Mouse (Mus musculus): ENCODE results near the gene Lta. TPM values are rescaled to one million over a fixed set of nuclear protein-coding genes. Genes with fewer than 3 reads are reported as not detected.

Lta gene
- total and polyA plus RNA-seq, 3 experiments: 0.24 TPM; not detected in 2

DNA sequence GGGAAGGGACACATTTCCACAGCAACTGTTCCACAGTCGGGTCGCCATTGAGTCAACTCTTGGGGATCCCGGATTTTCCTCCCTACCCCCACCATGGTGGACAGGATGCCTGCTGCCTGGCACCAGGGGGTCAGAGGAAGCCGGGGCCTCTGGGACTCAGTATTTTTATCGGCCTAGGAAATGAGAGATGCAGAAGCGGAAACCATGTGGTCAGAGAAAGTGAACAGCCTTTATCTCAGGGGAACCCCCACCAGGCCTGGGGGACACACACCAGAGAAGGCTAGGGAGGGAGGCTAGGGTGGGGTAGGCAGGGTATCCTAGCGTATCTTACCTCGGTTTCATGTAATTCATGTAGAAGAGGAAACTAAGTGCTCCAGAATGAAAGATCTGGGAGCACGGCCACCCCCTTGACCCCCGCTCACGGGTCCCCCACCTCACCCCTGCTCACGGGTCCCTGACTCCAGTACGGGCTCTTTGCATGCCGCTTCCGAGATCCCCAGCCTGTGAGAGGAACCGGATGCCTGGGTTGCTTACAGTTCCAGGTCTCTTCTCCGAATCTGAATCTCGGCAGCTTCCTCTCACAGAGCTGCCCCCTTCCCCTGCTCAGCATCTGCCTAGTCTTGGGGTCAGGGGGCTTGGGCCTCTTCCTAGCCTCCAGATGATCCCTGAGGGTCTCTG is 13.5 kb upstream of the Lta start:
- peak; percentile 85 for DNase-seq (ENCODE audit: low read depth, low spot score)

DNA sequence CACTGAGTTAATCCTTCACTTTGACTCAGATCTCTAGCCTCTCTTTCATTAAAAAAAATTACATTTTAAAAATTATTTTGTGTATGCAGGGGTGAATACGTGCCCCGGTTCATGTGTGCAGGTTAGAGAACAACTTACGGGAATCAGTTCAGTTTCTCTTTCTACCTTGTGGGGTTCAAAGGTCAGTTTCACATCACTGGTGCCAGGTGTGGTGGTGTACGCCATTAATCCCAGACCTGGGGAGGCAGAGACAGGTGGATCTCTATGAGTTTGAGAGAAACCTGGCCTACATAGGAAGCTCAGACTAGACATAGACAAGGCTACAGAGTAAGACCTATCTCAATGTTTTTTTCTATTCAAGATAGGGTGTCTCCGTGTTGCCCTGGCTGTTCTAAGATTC is 7.9 kb upstream of the Lta start:
- Histone ChIP-seq H3K27me3 (ENCODE audit: control insufficient read depth in 1 of 2, insufficient read depth in 2 of 2, low read length in 2 of 2) (no peaks in the 10 kb centered on the region), H3K79me2 (ENCODE audit: control insufficient read depth, insufficient read depth, low read length, poor library complexity) (no peaks in the 10 kb centered on the region; the same call in 1 of the 2 replicates), H3K4me3 (ENCODE audit: control insufficient read depth in 1 of 2, insufficient read depth in 1 of 2, low read depth in 2 of 2, low read length in 2 of 2) (no peak overlapping the region), H3K9me3 (replicated peaks; ENCODE audit: insufficient read depth, low read length) (no peaks in the 10 kb centered on the region), H3K27ac (ENCODE audit: control insufficient read depth, low read depth, low read length) (no peak overlapping the region), H3K9ac (ENCODE audit: control insufficient read depth, low read depth, low read length, poor library complexity, severe bottlenecking) (no peak overlapping the region), H3K4me1 (ENCODE audit: control insufficient read depth in 1 of 2, insufficient read depth in 2 of 2, low read length in 2 of 2) (peaks cover 7 to 28% of the 10 kb centered on the region in 2 experiments), H3K36me3 (ENCODE audit: control insufficient read depth in 1 of 2, insufficient read depth in 2 of 2, low read length in 2 of 2) (peaks cover 0 to 18% of the 10 kb centered on the region in 2 experiments; a peak in 2 of 4 replicates)
- DNase-seq (ENCODE audit: low read depth, low spot score): no peak
- TF ChIP-seq MYC (IDR thresholded peaks at IDR 0.05; ENCODE audit: low read depth, low read length) (no peak), E2F4 (IDR thresholded peaks at IDR 0.05; ENCODE audit: borderline replicate concordance, low read depth, low read length) (no peak), TBP (IDR thresholded peaks at IDR 0.05; ENCODE audit: low read depth, low read length) (no peak), MXI1 (IDR thresholded peaks at IDR 0.05; ENCODE audit: low read depth, low read length) (no peak), TAL1 (IDR thresholded peaks at IDR 0.05; ENCODE audit: low read length) (no peak), USF2 (IDR thresholded peaks at IDR 0.05; ENCODE audit: borderline replicate concordance in 1 of 2, insufficient read depth in 1 of 2, low read depth in 1 of 2, low read length in 2 of 2) (no peak), BHLHE40 (IDR thresholded peaks at IDR 0.05; ENCODE audit: borderline replicate concordance, low read depth, low read length) (no peak), HCFC1 (IDR thresholded peaks at IDR 0.05; ENCODE audit: low read depth, low read length) (no peak), UBTF (IDR thresholded peaks at IDR 0.05; ENCODE audit: borderline replicate concordance, insufficient read depth, low read depth, low read length) (no peak), KAT2A (conservative IDR thresholded peaks at IDR 0.05; ENCODE audit: low read depth, low read length) (no peak), POLR2AphosphoS2 (IDR thresholded peaks at IDR 0.05; ENCODE audit: low read length) (no peak), NELFE (IDR thresholded peaks at IDR 0.05; ENCODE audit: low read depth, low read length) (no peak)

More for the DNA sequence above, 13.5 kb upstream of the Lta start:
- H3K9me3 ChIP-seq (replicated peaks; ENCODE audit: insufficient read depth, low read length): no peaks in the 10 kb centered on the region
- H3K27ac ChIP-seq (ENCODE audit: control insufficient read depth, low read depth, low read length): peak overlapping the region; percentile 94
- peaks cover 0 to 27% of the 10 kb centered on the region in 2 experiments; a peak in 3 of 4 replicates for H3K36me3 ChIP-seq (ENCODE audit: control insufficient read depth in 1 of 2, insufficient read depth in 2 of 2, low read length in 2 of 2)
- H3K4me1 ChIP-seq (ENCODE audit: control insufficient read depth in 1 of 2, insufficient read depth in 2 of 2, low read length in 2 of 2): peaks cover 6 to 30% of the 10 kb centered on the region in 2 experiments
- H3K79me2 ChIP-seq (ENCODE audit: control insufficient read depth, insufficient read depth, low read length, poor library complexity): no peaks in the 10 kb centered on the region; the same call in 1 of the 2 replicates
- peak overlapping the region; percentile 61 for H3K9ac ChIP-seq (ENCODE audit: control insufficient read depth, low read depth, low read length, poor library complexity, severe bottlenecking)
- TF ChIP-seq TBP (IDR thresholded peaks at IDR 0.05; ENCODE audit: low read depth, low read length): 0 out of 2 replicates have a peak, but pooled peaks have one; percentile 12
- TF ChIP-seq USF1 (IDR thresholded peaks at IDR 0.05; ENCODE audit: low read depth, low read length): peak; percentile 55; the same call in 1 of the 2 replicates
- TF ChIP-seq RAD21 (IDR thresholded peaks at IDR 0.05; ENCODE audit: low read depth, low read length): no peak
- TF ChIP-seq EP300 (IDR thresholded peaks at IDR 0.05; ENCODE audit: low read depth in 1 of 2, low read length in 2 of 2): peak; percentile 74 to 86
- TF ChIP-seq POLR2AphosphoS2 (IDR thresholded peaks at IDR 0.05; ENCODE audit: low read length): no peak
- TF ChIP-seq MXI1 (IDR thresholded peaks at IDR 0.05; ENCODE audit: low read depth, low read length): peak; percentile 43; the same call in 1 of the 2 replicates
- TF ChIP-seq MEF2A (IDR thresholded peaks at IDR 0.05; ENCODE audit: extremely low read depth, insufficient replicate concordance, low read depth, low read length, poor library complexity, severe bottlenecking): 0 out of 2 replicates have a peak, but pooled peaks have one; percentile 33
- peak; percentile 81 for TF ChIP-seq MYC (IDR thresholded peaks at IDR 0.05; ENCODE audit: low read depth, low read length)
- TF ChIP-seq ETS1 (IDR thresholded peaks at IDR 0.05; ENCODE audit: low read depth, low read length): peak; percentile 85
- peak; percentile 83; the same call in 1 of the 2 replicates for TF ChIP-seq MAZ (IDR thresholded peaks at IDR 0.05; ENCODE audit: low read depth, low read length)
- no peak for TF ChIP-seq SMC3 (IDR thresholded peaks at IDR 0.05; ENCODE audit: low read depth, low read length)
- peak; percentile 56; the same call in 1 of the 2 replicates for TF ChIP-seq TCF12 (IDR thresholded peaks at IDR 0.05; ENCODE audit: low read depth, low read length)
- TF ChIP-seq CTCF (IDR thresholded peaks at IDR 0.05 in 2 of 3, conservative IDR thresholded peaks at IDR 0.05 in 1 of 3; ENCODE audit: control insufficient read depth in 1 of 3, insufficient read depth in 1 of 3, low read depth in 2 of 3, low read length in 3 of 3, poor library complexity in 1 of 3, severe bottlenecking in 1 of 3): no peak
- TF ChIP-seq ZKSCAN1 (IDR thresholded peaks at IDR 0.05; ENCODE audit: low read depth, low read length): no peak
- TF ChIP-seq MAX (IDR thresholded peaks at IDR 0.05; ENCODE audit: low read length): peak; percentile 52
- peak; percentile 57; the same call in 1 of the 2 replicates for TF ChIP-seq BHLHE40 (IDR thresholded peaks at IDR 0.05; ENCODE audit: borderline replicate concordance, low read depth, low read length)
- TF ChIP-seq NRF1 (IDR thresholded peaks at IDR 0.05; ENCODE audit: insufficient read depth, low read depth, low read length, poor library complexity, severe bottlenecking): no peak
- TF ChIP-seq MAFK (IDR thresholded peaks at IDR 0.05; ENCODE audit: borderline replicate concordance, low read depth, low read length): no peak
- TF ChIP-seq MYB (IDR thresholded peaks at IDR 0.05; ENCODE audit: low read depth, low read length): no peak
- TF ChIP-seq GATA1 (IDR thresholded peaks at IDR 0.05; ENCODE audit: low read depth, low read length): peak; percentile 75
- TF ChIP-seq NELFE (IDR thresholded peaks at IDR 0.05; ENCODE audit: low read depth, low read length): 0 out of 2 replicates have a peak, but pooled peaks have one; percentile 13
- no peak for TF ChIP-seq E2F4 (IDR thresholded peaks at IDR 0.05; ENCODE audit: borderline replicate concordance, low read depth, low read length)
- TF ChIP-seq UBTF (IDR thresholded peaks at IDR 0.05; ENCODE audit: borderline replicate concordance, insufficient read depth, low read depth, low read length): no peak
- TF ChIP-seq POLR2AphosphoS5 (IDR thresholded peaks at IDR 0.05; ENCODE audit: borderline replicate concordance, low read depth, low read length): no peak
- peak in 1 of 2 experiments; percentile 27; a peak in 1 of 4 replicates for TF ChIP-seq POLR2A (IDR thresholded peaks at IDR 0.05; ENCODE audit: control insufficient read depth in 1 of 2, insufficient read depth in 1 of 2, low read depth in 1 of 2, low read length in 2 of 2, poor library complexity in 1 of 2)
- peak; percentile 24; the same call in 1 of the 2 replicates for TF ChIP-seq CHD2 (IDR thresholded peaks at IDR 0.05; ENCODE audit: low read length)
- no peak for TF ChIP-seq ZC3H11A (IDR thresholded peaks at IDR 0.05; ENCODE audit: low read depth, low read length)
- TF ChIP-seq ELF1 (IDR thresholded peaks at IDR 0.05; ENCODE audit: low read depth, low read length): 0 out of 2 replicates have a peak, but pooled peaks have one; percentile 20
- TF ChIP-seq ZMIZ1 (IDR thresholded peaks at IDR 0.05; ENCODE audit: low read depth, low read length): no peak
- no peak for TF ChIP-seq GABPA (IDR thresholded peaks at IDR 0.05; ENCODE audit: low read depth, low read length)
- TF ChIP-seq SIN3A (IDR thresholded peaks at IDR 0.05; ENCODE audit: low read length): peak; percentile 81
- peak; percentile 66 for TF ChIP-seq TAL1 (IDR thresholded peaks at IDR 0.05; ENCODE audit: low read length)
- peak; percentile 36; the same call in 1 of the 2 replicates for TF ChIP-seq RCOR1 (IDR thresholded peaks at IDR 0.05; ENCODE audit: low read depth, low read length)
- H3K27me3 ChIP-seq (ENCODE audit: control insufficient read depth in 1 of 2, insufficient read depth in 2 of 2, low read length in 2 of 2): no peaks in the 10 kb centered on the region
- peak overlapping the region in 1 of 2 experiments; percentile 16; a peak in 1 of 4 replicates for H3K4me3 ChIP-seq (ENCODE audit: control insufficient read depth in 1 of 2, insufficient read depth in 1 of 2, low read depth in 2 of 2, low read length in 2 of 2)
